Mouse (Mus musculus): Measurements from ENCODE around the gene Daam1. TPM values are rescaled to one million over a fixed set of nuclear protein-coding genes. Genes with fewer than 3 reads are reported as not detected.

Daam1 gene
- total RNA-seq, 2 experiments from 2014 or later, result 86.0 to 97.4 TPM

- DNase-seq (ENCODE audit: extremely low spot score in 1 of 2, low spot score in 2 of 2), result no peak
- intact Hi-C loops (cut with DNase I), result no loop called here
These were observed 170.9 kb downstream of the Daam1 start for GRCm38 (mm10) chr12:72001811-72002210.

GRCm38 (mm10) chr12:72005307-72005706 is 174.4 kb downstream of the Daam1 start:
- intact Hi-C loops (cut with DNase I), result no loop called here

GRCm38 (mm10) chr12:72007656-72008055 is 176.8 kb downstream of the Daam1 start:
- intact Hi-C loops (cut with DNase I), result no loop called here
- no peak for DNase-seq (ENCODE audit: extremely low spot score in 1 of 2, low spot score in 2 of 2)

More at GRCm38 (mm10) chr12:72005307-72005706, 174.4 kb downstream of the Daam1 start:
- DNase-seq (ENCODE audit: extremely low spot score in 1 of 2, low spot score in 2 of 2), result no peak

GRCm38 (mm10) chr12:72009051-72009902 is 178.4 kb downstream of the Daam1 start:
- intact Hi-C loops (cut with DNase I), result no loop called here
- no peak for DNase-seq (ENCODE audit: extremely low spot score in 1 of 2, low spot score in 2 of 2)

GRCm38 (mm10) chr12:72011404-72011803 is 180.5 kb downstream of the Daam1 start:
- DNase-seq (ENCODE audit: extremely low spot score in 1 of 2, low spot score in 2 of 2), result no peak
- intact Hi-C loops (cut with DNase I), result no loop called here

- no peak for DNase-seq (ENCODE audit: extremely low spot score in 1 of 2, low spot score in 2 of 2)
- intact Hi-C loops (cut with DNase I), result no loop called here
These were observed 181.2 kb downstream of the Daam1 start for GRCm38 (mm10) chr12:72012126-72012525.

GRCm38 (mm10) chr12:72013711-72014354 is 183.0 kb downstream of the Daam1 start:
- intact Hi-C loops (cut with DNase I), result no loop called here
- DNase-seq (ENCODE audit: extremely low spot score in 1 of 2, low spot score in 2 of 2), result no peak

GRCm38 (mm10) chr12:72014355-72014776 is 183.5 kb downstream of the Daam1 start:
- DNase-seq (ENCODE audit: extremely low spot score in 1 of 2, low spot score in 2 of 2), result no peak
- intact Hi-C loops (cut with DNase I), result no loop called here

GRCm38 (mm10) chr12:72015296-72015695 is 184.4 kb downstream of the Daam1 start:
- intact Hi-C loops (cut with DNase I), result no loop called here
- DNase-seq (ENCODE audit: extremely low spot score in 1 of 2, low spot score in 2 of 2), result no peak

- intact Hi-C loops (cut with DNase I), result no loop called here
- DNase-seq (ENCODE audit: extremely low spot score in 1 of 2, low spot score in 2 of 2), result no peak
These were observed 189.4 kb downstream of the Daam1 start for GRCm38 (mm10) chr12:72020285-72020684.

- no peak for DNase-seq (ENCODE audit: extremely low spot score in 1 of 2, low spot score in 2 of 2)
- intact Hi-C loops (cut with DNase I), result no loop called here
These were observed 190.7 kb downstream of the Daam1 start for GRCm38 (mm10) chr12:72021543-72021942.

GRCm38 (mm10) chr12:72022790-72023189 is 191.9 kb downstream of the Daam1 start:
- DNase-seq (ENCODE audit: extremely low spot score in 1 of 2, low spot score in 2 of 2), result no peak
- intact Hi-C loops (cut with DNase I), result no loop called here

GRCm38 (mm10) chr12:72023572-72023971 is 192.7 kb downstream of the Daam1 start:
- intact Hi-C loops (cut with DNase I), result no loop called here
- no peak for DNase-seq (ENCODE audit: extremely low spot score in 1 of 2, low spot score in 2 of 2)

GRCm38 (mm10) chr12:72025275-72025795 is 194.5 kb downstream of the Daam1 start:
- intact Hi-C loops (cut with DNase I), result no loop called here
- no peak for DNase-seq (ENCODE audit: extremely low spot score in 1 of 2, low spot score in 2 of 2)

- DNase-seq (ENCODE audit: extremely low spot score in 1 of 2, low spot score in 2 of 2), result no peak
- intact Hi-C loops (cut with DNase I), result no loop called here
These were observed 200.3 kb downstream of the Daam1 start for GRCm38 (mm10) chr12:72031171-72031570.

- peak in 1 of 2 experiments; percentile 75 for DNase-seq (ENCODE audit: extremely low spot score in 1 of 2, low spot score in 2 of 2)
- intact Hi-C loops (cut with DNase I), result no loop called here
These were observed 200.9 kb downstream of the Daam1 start for GRCm38 (mm10) chr12:72031794-72032193.

- DNase-seq (ENCODE audit: extremely low spot score in 1 of 2, low spot score in 2 of 2), result no peak
- intact Hi-C loops (cut with DNase I), result no loop called here
These were observed 205.3 kb downstream of the Daam1 start for GRCm38 (mm10) chr12:72036097-72036661.

- intact Hi-C loops (cut with DNase I), result no loop called here
- no peak for DNase-seq (ENCODE audit: extremely low spot score in 1 of 2, low spot score in 2 of 2)
These were observed 206.2 kb downstream of the Daam1 start for GRCm38 (mm10) chr12:72037049-72037448.

- no peak for DNase-seq (ENCODE audit: extremely low spot score in 1 of 2, low spot score in 2 of 2)
- intact Hi-C loops (cut with DNase I), result no loop called here
These were observed 208.0 kb downstream of the Daam1 start for GRCm38 (mm10) chr12:72038866-72039265.

- no peak for DNase-seq (ENCODE audit: extremely low spot score in 1 of 2, low spot score in 2 of 2)
- intact Hi-C loops (cut with DNase I), result no loop called here
These were observed 208.6 kb downstream of the Daam1 start for GRCm38 (mm10) chr12:72039501-72039900.

Data from left cerebral cortex, postnatal 10 days (tissue).